Mouse (Mus musculus) liver, adult 2 months (tissue): ENCODE data around the gene Exoc3l.

Experiments
- CTCF ChIP-seq: fragments of 200-500 bp; IDR thresholded peaks from 2 replicates; pipeline ENCODE4 v1.5.1; 2011; ENCODE audit warnings: low read depth, low read length, control low read depth
- POLR2A ChIP-seq: fragments of 200-500 bp; IDR thresholded peaks from 2 replicates; pipeline ENCODE4 v1.6.1; 2011; ENCODE audit warnings: low read length, control low read depth; ENCODE audit not compliant: insufficient read depth; ENCODE audit errors: extremely low read depth

GRCm38 (mm10) chr8:105326141-105326672, 30.3 kb upstream of the Exoc3l start, which contains the start of the genes Lrrc29 and Tmem208:
- TF ChIP-seq POLR2A (peak; percentile 76), CTCF (peak; percentile 61)
